Mouse (Mus musculus) embryonic facial prominence, embryonic 15.5 days (tissue): ENCODE measurements around the gene Il27. TPM values are rescaled to one million over a fixed set of nuclear protein-coding genes. Genes with fewer than 3 reads are reported as not detected.

Experiments used
- ATAC-seq: fragments of 200-750 bp; cut with Nextera tagmentation; 2 replicates; pipeline ENCODE4 v1.8.0; 2017; ENCODE audit warnings: low read depth, moderate TSS enrichment; ENCODE audit not compliant: insufficient number of reproducible peaks, low FRiP score, low TSS enrichment
- H3K27ac ChIP-seq: fragments of 300-500 bp; sonication (generic); replicated peaks from 2 replicates; pipeline ENCODE4 v1.5.1; 2015; ENCODE audit warnings: mild to moderate bottlenecking, inconsistent platforms
- H3K27me3 ChIP-seq: fragments of 300-500 bp; sonication (generic); 2 replicates; pipeline ENCODE4 v1.6.1; 2015; ENCODE audit warnings: inconsistent platforms
- H3K36me3 ChIP-seq: fragments of 300-500 bp; sonication (generic); 2 replicates; pipeline ENCODE4 v1.6.1; 2015; ENCODE audit warnings: mild to moderate bottlenecking, inconsistent platforms
- H3K4me1 ChIP-seq: fragments of 300-500 bp; sonication (generic); 2 replicates; pipeline ENCODE4 v1.6.1; 2015; ENCODE audit warnings: inconsistent platforms
- H3K4me2 ChIP-seq: fragments of 300-500 bp; sonication (generic); replicated peaks from 2 replicates; pipeline ENCODE4 v1.6.1; 2015; ENCODE audit warnings: mild to moderate bottlenecking, inconsistent platforms
- H3K4me3 ChIP-seq: fragments of 300-500 bp; sonication (generic); replicated peaks from 2 replicates; pipeline ENCODE4 v1.5.1; 2015; ENCODE audit warnings: mild to moderate bottlenecking, inconsistent platforms
- H3K9ac ChIP-seq: fragments of 300-500 bp; sonication (generic); 2 replicates; pipeline ENCODE4 v1.6.1; 2015; ENCODE audit warnings: inconsistent platforms
- H3K9me3 ChIP-seq: fragments of 300-500 bp; sonication (generic); replicated peaks from 2 replicates; pipeline ENCODE4 v1.6.1; 2016; ENCODE audit warnings: inconsistent platforms
- WGBS: fragments of 180-500 bp; shearing (Covaris S2); methylation state at CpG from one replicate; pipeline ENCODE4 v1.1.7; 2015; 5-methylcytosine and 5-hydroxymethylcytosine counted together
- polyA plus RNA-seq: library from polyadenylated mRNA; unstranded; fragments of >200 nt; fragmentation: Nextera tagmentation; extraction: Ambion mirVana; gene quantifications from 2 replicates; pipeline ENCODE4 v1.2.1, GENCODE M21; 2015

The Il27 gene
- polyA plus RNA-seq, 1 experiment from 2014 or later: not detected

- Histone ChIP-seq H3K36me3 (peaks cover 9% of the 10 kb centered on the region; the same call in 1 of the 2 replicates), H3K4me3 (peak overlapping the region; percentile 56), H3K27ac (peak overlapping the region; percentile 94), H3K27me3 (peaks cover 15% of the 10 kb centered on the region), H3K4me2 (peak overlapping the region; percentile 80), H3K9ac (peak overlapping the region; percentile 40), H3K4me1 (peaks cover 14% of the 10 kb centered on the region), H3K9me3 (no peaks in the 10 kb centered on the region)
- WGBS: 1% methylated on average over 20 of the region's 20 CpGs
- peak; percentile 35; the same call in 1 of the 2 replicates for ATAC-seq
Measured at GRCm38 (mm10) chr7:126582759-126583158, 12.0 kb downstream of the Il27 start.

GRCm38 (mm10) chr7:126581661-126582060 is 13.1 kb downstream of the Il27 start:
- Histone ChIP-seq H3K27me3 (peaks cover 5% of the 10 kb centered on the region; the same call in 1 of the 2 replicates), H3K9ac (no peak overlapping the region), H3K9me3 (no peaks in the 10 kb centered on the region), H3K4me1 (peaks cover 14% of the 10 kb centered on the region), H3K4me3 (no peak overlapping the region), H3K27ac (no peak overlapping the region), H3K36me3 (peaks cover 18% of the 10 kb centered on the region), H3K4me2 (no peak overlapping the region)
- WGBS: 82% methylated on average over 6 of the region's 6 CpGs
- no peak for ATAC-seq

GRCm38 (mm10) chr7:126579172-126579571 is 15.6 kb downstream of the Il27 start:
- Histone ChIP-seq H3K4me2 (no peak overlapping the region), H3K9ac (no peak overlapping the region), H3K27ac (no peak overlapping the region), H3K36me3 (peaks cover 28% of the 10 kb centered on the region), H3K4me3 (no peak overlapping the region), H3K27me3 (no peaks in the 10 kb centered on the region), H3K9me3 (no peaks in the 10 kb centered on the region), H3K4me1 (peaks cover 14% of the 10 kb centered on the region)
- no peak for ATAC-seq
- 48% methylated on average over 8 of the region's 8 CpGs for WGBS

- Histone ChIP-seq H3K27ac (no peak overlapping the region), H3K4me2 (no peak overlapping the region), H3K4me3 (no peak overlapping the region), H3K36me3 (peaks cover 34% of the 10 kb centered on the region), H3K9me3 (no peaks in the 10 kb centered on the region), H3K9ac (no peak overlapping the region), H3K4me1 (peaks cover 6% of the 10 kb centered on the region), H3K27me3 (no peaks in the 10 kb centered on the region)
- no peak for ATAC-seq
- WGBS: 57% methylated on average over 8 of the region's 8 CpGs
Measured at GRCm38 (mm10) chr7:126576946-126577345, 17.8 kb downstream of the Il27 start.

- Histone ChIP-seq H3K36me3 (peaks cover 33% of the 10 kb centered on the region), H3K9me3 (no peaks in the 10 kb centered on the region), H3K4me1 (peaks cover 7% of the 10 kb centered on the region; the same call in 1 of the 2 replicates), H3K4me3 (peak within 1 kb of the TSS; percentile 72), H3K9ac (peak within 1 kb of the TSS; percentile 76), H3K27me3 (no peaks in the 10 kb centered on the region), H3K27ac (peak within 1 kb of the TSS; percentile 90), H3K4me2 (peak within 1 kb of the TSS; percentile 60)
- 0% methylated on average over 46 of the region's 46 CpGs for WGBS
- peak; percentile 95 for ATAC-seq
Measured at GRCm38 (mm10) chr7:126566094-126566765, 28.5 kb downstream of the Il27 start, which contains the start of gene Eif3c. TSS of gene Eif3c (minus strand) at chr7:126566411.

- Histone ChIP-seq H3K36me3 (peaks cover 39% of the 10 kb centered on the region), H3K4me1 (peaks cover 7% of the 10 kb centered on the region; the same call in 1 of the 2 replicates), H3K4me3 (peak overlapping the region; percentile 72), H3K4me2 (peak overlapping the region; percentile 60), H3K27me3 (no peaks in the 10 kb centered on the region), H3K27ac (peak overlapping the region; percentile 90), H3K9me3 (no peaks in the 10 kb centered on the region), H3K9ac (peak overlapping the region; percentile 76)
- peak; percentile 26; the same call in 1 of the 2 replicates for ATAC-seq
- under 1% methylated on average over 28 of the region's 28 CpGs for WGBS
Measured at GRCm38 (mm10) chr7:126565693-126566092, 29.0 kb downstream of the Il27 start.

GRCm38 (mm10) chr7:126556635-126557034 is 38.1 kb downstream of the Il27 start:
- ATAC-seq: no peak
- Histone ChIP-seq H3K4me2 (no peak overlapping the region), H3K9me3 (no peaks in the 10 kb centered on the region), H3K27me3 (no peaks in the 10 kb centered on the region), H3K9ac (no peak overlapping the region), H3K36me3 (peaks cover 93% of the 10 kb centered on the region), H3K4me1 (no peaks in the 10 kb centered on the region), H3K4me3 (no peak overlapping the region), H3K27ac (no peak overlapping the region)
- 92% methylated on average over 5 of the region's 5 CpGs for WGBS

GRCm38 (mm10) chr7:126554796-126555195 is 39.9 kb downstream of the Il27 start:
- Histone ChIP-seq H3K36me3 (peaks cover 95% of the 10 kb centered on the region), H3K4me1 (no peaks in the 10 kb centered on the region), H3K9ac (no peak overlapping the region), H3K4me2 (no peak overlapping the region), H3K9me3 (no peaks in the 10 kb centered on the region), H3K27ac (no peak overlapping the region), H3K27me3 (no peaks in the 10 kb centered on the region), H3K4me3 (no peak overlapping the region)
- 94% methylated on average over 1 of the region's 1 CpGs for WGBS
- ATAC-seq: no peak

- Histone ChIP-seq H3K4me1 (no peaks in the 10 kb centered on the region), H3K9ac (no peak overlapping the region), H3K4me3 (no peak overlapping the region), H3K4me2 (no peak overlapping the region), H3K36me3 (peaks cover 59% of the 10 kb centered on the region), H3K27me3 (no peaks in the 10 kb centered on the region), H3K9me3 (no peaks in the 10 kb centered on the region), H3K27ac (no peak overlapping the region)
- 80% methylated on average over 2 of the region's 2 CpGs for WGBS
- no peak for ATAC-seq
Measured at GRCm38 (mm10) chr7:126545631-126546030, 49.1 kb downstream of the Il27 start.

GRCm38 (mm10) chr7:126541661-126542060 is 53.1 kb downstream of the Il27 start:
- Histone ChIP-seq H3K4me1 (0 out of 2 replicates have a peak, but pooled peaks cover 3% of the 10 kb centered on the region), H3K9me3 (no peaks in the 10 kb centered on the region), H3K27ac (no peak overlapping the region), H3K9ac (no peak overlapping the region), H3K27me3 (peaks cover 5% of the 10 kb centered on the region), H3K36me3 (peaks cover 19% of the 10 kb centered on the region), H3K4me3 (no peak overlapping the region), H3K4me2 (no peak overlapping the region)
- no peak for ATAC-seq
- WGBS: 88% methylated on average over 1 of the region's 1 CpGs
